Mouse (Mus musculus): ENCODE data around the gene Myo6.

DNA sequence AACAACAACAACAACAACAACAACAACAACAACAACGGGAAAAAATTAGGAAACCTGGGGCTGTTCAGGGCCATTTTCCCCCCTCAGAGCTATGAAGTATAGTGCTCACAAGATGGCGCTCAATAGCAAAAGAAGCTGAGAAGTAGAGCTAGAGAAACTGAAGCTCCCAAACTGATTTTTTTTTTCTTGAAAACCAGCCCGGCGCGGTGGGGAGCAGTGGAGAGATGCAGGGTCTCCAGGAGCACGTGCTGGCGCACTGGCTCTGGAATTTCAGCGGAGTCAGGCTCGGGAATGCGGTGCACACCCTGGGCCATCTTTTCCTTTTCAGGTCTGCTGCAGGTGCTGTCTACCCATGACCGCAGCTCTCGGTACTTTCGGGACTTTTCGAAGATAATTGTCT, 167.3 kb downstream of the Myo6 start:
- peak; percentile 24; the same call in 1 of the 2 replicates for TF ChIP-seq CTCF (IDR thresholded peaks at IDR 0.05; ENCODE audit: borderline replicate concordance, insufficient read depth, low read depth, low read length)
- TF ChIP-seq POLR2A (IDR thresholded peaks at IDR 0.05; ENCODE audit: borderline replicate concordance, insufficient read depth, low read length), result no peak

Measured in cerebellum, adult 2 months (tissue).